Mouse (Mus musculus) heart, adult 2 months (tissue): ENCODE results near the gene Rgs3. TPM values are rescaled to one million over a fixed set of nuclear protein-coding genes. Genes with fewer than 3 reads are reported as not detected.

Experiments used
- DNase-seq, 2 experiments: peaks; one replicate each; pipeline ENCODE4 v3.0.0; 2021
- H3K27ac ChIP-seq: fragments of 200-600 bp; 2 replicates; pipeline ENCODE4 v1.8.1; 2022
- H3K27me3 ChIP-seq: fragments of 200-500 bp; 2 replicates; pipeline ENCODE4 v1.6.1; 2012; ENCODE audit warnings: mild to moderate bottlenecking, low read length, inconsistent platforms, mixed read lengths; ENCODE audit not compliant: control insufficient read depth, insufficient read depth
- H3K36me3 ChIP-seq: fragments of 200-500 bp; 2 replicates; pipeline ENCODE4 v1.6.1; 2012; ENCODE audit warnings: low read length, inconsistent platforms; ENCODE audit not compliant: control insufficient read depth, insufficient read depth
- H3K4me1 ChIP-seq: fragments of 200-500 bp; 2 replicates; pipeline ENCODE4 v1.6.1; 2011; ENCODE audit warnings: low read length; ENCODE audit not compliant: control insufficient read depth, insufficient read depth
- H3K4me3 ChIP-seq: fragments of 200-600 bp; 2 replicates; pipeline ENCODE4 v1.8.1; 2022
- H3K79me2 ChIP-seq: fragments of 200-500 bp; replicated peaks from 2 replicates; pipeline ENCODE4 v1.6.1; 2012; ENCODE audit warnings: mild to moderate bottlenecking, inconsistent platforms, low read length, moderate library complexity, mixed read lengths; ENCODE audit not compliant: control insufficient read depth, insufficient read depth
- H3K9ac ChIP-seq: fragments of 200-500 bp; 2 replicates; pipeline ENCODE4 v1.6.1; 2012; ENCODE audit warnings: low read depth, mild to moderate bottlenecking, control low read depth, inconsistent platforms, low read length, mixed read lengths
- CTCF ChIP-seq: fragments of 200-600 bp; IDR thresholded peaks from 2 replicates; pipeline ENCODE4 v1.8.1; 2022; ENCODE audit warnings: antibody characterized with exemption, mild to moderate bottlenecking, moderate library complexity
- EP300 ChIP-seq: fragments of 200-500 bp; IDR thresholded peaks from 2 replicates; pipeline ENCODE4 v1.6.1; 2011; ENCODE audit warnings: low read depth, low read length, control low read depth; ENCODE audit not compliant: insufficient read depth
- POLR2A ChIP-seq: fragments of 200-500 bp; IDR thresholded peaks from 2 replicates; pipeline ENCODE4 v1.6.1; 2011; ENCODE audit warnings: mild to moderate bottlenecking, low read depth, low read length, control low read depth; ENCODE audit not compliant: insufficient read depth
- WGBS: fragments of 180-500 bp; shearing (Covaris S2); methylation state at CpG from one replicate; pipeline ENCODE4 v1.1.7; 2018; 5-methylcytosine and 5-hydroxymethylcytosine counted together
- intact Hi-C: fragments of 180-260 bp; cut with DNase I; formaldehyde crosslinking; loops from one replicate; pipeline ENCODE4 v1.15.1; 2025
- polyA plus RNA-seq: library from polyadenylated mRNA; depleted of rRNA; stranded (reverse); fragments of >200 nt; gene quantifications from 2 replicates; pipeline ENCODE4 v1.2.3, GENCODE M21; 2012
- total RNA-seq, 2 experiments: library from RNA; stranded (reverse); gene quantifications; 2 replicates each; pipeline ENCODE4 v1.2.3; 2021

The Rgs3 gene
- total and polyA plus RNA-seq, 3 experiments = 23.5 to 48.1 (median 33.7) TPM

GRCm38 (mm10) chr4:62613646-62614365 is 54.2 kb downstream of the Rgs3 start:
- H3K79me2 ChIP-seq = no peaks in the 10 kb centered on the region
- H3K4me3 ChIP-seq = no peak overlapping the region
- H3K27me3 ChIP-seq = no peaks in the 10 kb centered on the region
- H3K36me3 ChIP-seq = no peaks in the 10 kb centered on the region
- peak overlapping the region; percentile 51 for H3K27ac ChIP-seq
- DNase-seq = peak in 1 of 2 experiments; percentile 49
- H3K4me1 ChIP-seq = peaks cover 25% of the 10 kb centered on the region
- H3K9ac ChIP-seq = no peak overlapping the region
- TF ChIP-seq CTCF (peak; percentile 52), EP300 (no peak)
- intact Hi-C loops = no loop called here
- whole genome bisulfite sequencing = 24% methylated on average over 13 of the region's 13 CpGs

- Histone ChIP-seq H3K9ac (peak overlapping the region; percentile 11; the same call in 1 of the 2 replicates), H3K27ac (peak overlapping the region; percentile 97), H3K79me2 (no peaks in the 10 kb centered on the region), H3K27me3 (no peaks in the 10 kb centered on the region), H3K36me3 (no peaks in the 10 kb centered on the region), H3K4me1 (peaks cover 27% of the 10 kb centered on the region), H3K4me3 (no peak overlapping the region)
- intact Hi-C loops = loop anchor here (2.0 kb wide), 1 partner anchor 23 kb away; no protein-coding TSS in a partner anchor
- DNase-seq = no peak
- WGBS = 59% methylated on average over 9 of the region's 9 CpGs
- TF ChIP-seq POLR2A (no peak), CTCF (no peak), EP300 (no peak)
Observed at GRCm38 (mm10) chr4:62617856-62618440, 58.3 kb downstream of the Rgs3 start.

- 46% methylated on average over 16 of the region's 16 CpGs for WGBS
- Histone ChIP-seq H3K27me3 (no peaks in the 10 kb centered on the region), H3K79me2 (no peaks in the 10 kb centered on the region), H3K27ac (peak overlapping the region; percentile 97), H3K4me3 (peak overlapping the region; percentile 59), H3K9ac (peak overlapping the region; percentile 56), H3K4me1 (peaks cover 23% of the 10 kb centered on the region), H3K36me3 (no peaks in the 10 kb centered on the region)
- TF ChIP-seq EP300 (peak; percentile 99), CTCF (peak; percentile 39), POLR2A (peak; percentile 82)
- DNase-seq = peak; percentile 76 to 86
- intact Hi-C loops = loop anchor here (2.0 kb wide), 1 partner anchor 21 kb away; no protein-coding TSS in a partner anchor
Observed at GRCm38 (mm10) chr4:62619232-62619964, 59.8 kb downstream of the Rgs3 start.

- intact Hi-C loops = loop anchor here (2.0 kb wide), 1 partner anchor 21 kb away; no protein-coding TSS in a partner anchor
Observed at GRCm38 (mm10) chr4:62619965-62620244, 60.3 kb downstream of the Rgs3 start.

GRCm38 (mm10) chr4:62621151-62621550 is 61.5 kb downstream of the Rgs3 start:
- WGBS = 55% methylated on average over 9 of the region's 9 CpGs
- DNase-seq = no peak
- intact Hi-C loops = no loop called here
- Histone ChIP-seq H3K36me3 (no peaks in the 10 kb centered on the region; the same call in 1 of the 2 replicates), H3K4me1 (peaks cover 18% of the 10 kb centered on the region), H3K9ac (peak overlapping the region; percentile 72), H3K27me3 (no peaks in the 10 kb centered on the region), H3K4me3 (peak overlapping the region; percentile 59), H3K79me2 (no peaks in the 10 kb centered on the region), H3K27ac (peak overlapping the region; percentile 97)
- TF ChIP-seq EP300 = no peak
- no peak for TF ChIP-seq CTCF
- no peak for TF ChIP-seq POLR2A

More at GRCm38 (mm10) chr4:62619965-62620244, 60.3 kb downstream of the Rgs3 start:
- Histone ChIP-seq H3K36me3 (no peaks in the 10 kb centered on the region; the same call in 1 of the 2 replicates), H3K9ac (peak overlapping the region; percentile 56), H3K27me3 (no peaks in the 10 kb centered on the region), H3K79me2 (no peaks in the 10 kb centered on the region), H3K4me3 (peak overlapping the region; percentile 59), H3K4me1 (peaks cover 20% of the 10 kb centered on the region), H3K27ac (peak overlapping the region; percentile 97)
- no peak for DNase-seq
- WGBS = 52% methylated on average over 3 of the region's 3 CpGs
- TF ChIP-seq EP300 (no peak), POLR2A (no peak), CTCF (no peak)
